Mouse (Mus musculus) liver, embryonic 13.5 days (tissue): ENCODE data around the gene Nbas. TPM values are rescaled to one million over a fixed set of nuclear protein-coding genes. Genes with fewer than 3 reads are reported as not detected.

Source experiments
- ATAC-seq: fragments of 200-750 bp; cut with Nextera tagmentation; 2 replicates; pipeline ENCODE4 v1.8.0; 2017; ENCODE audit warnings: low read depth, mild to moderate bottlenecking, moderate number of reproducible peaks, moderate library complexity
- DNase-seq: peaks from one replicate; pipeline ENCODE4 v3.0.0; 2022
- H3K27ac ChIP-seq: fragments of 300-500 bp; sonication (generic); 2 replicates; pipeline ENCODE4 v1.5.1; 2015; ENCODE audit warnings: moderate library complexity, mild to moderate bottlenecking, inconsistent platforms
- H3K27me3 ChIP-seq: fragments of 300-500 bp; sonication (generic); 2 replicates; pipeline ENCODE4 v1.6.1; 2015; ENCODE audit warnings: mild to moderate bottlenecking, inconsistent platforms
- H3K36me3 ChIP-seq: fragments of 300-500 bp; sonication (generic); 2 replicates; pipeline ENCODE4 v1.6.1; 2015; ENCODE audit warnings: mild to moderate bottlenecking, inconsistent platforms
- H3K4me1 ChIP-seq: fragments of 300-500 bp; sonication (generic); replicated peaks from 2 replicates; pipeline ENCODE4 v1.6.1; 2015; ENCODE audit warnings: inconsistent platforms
- H3K4me2 ChIP-seq: fragments of 300-500 bp; sonication (generic); 2 replicates; pipeline ENCODE4 v1.6.1; 2015; ENCODE audit warnings: inconsistent platforms, mild to moderate bottlenecking, moderate library complexity
- H3K4me3 ChIP-seq: fragments of 300-500 bp; sonication (generic); replicated peaks from 2 replicates; pipeline ENCODE4 v1.5.1; 2015; ENCODE audit warnings: mild to moderate bottlenecking, inconsistent platforms
- H3K9ac ChIP-seq: fragments of 300-500 bp; sonication (generic); 2 replicates; pipeline ENCODE4 v1.6.1; 2015; ENCODE audit warnings: mild to moderate bottlenecking, inconsistent platforms
- H3K9me3 ChIP-seq: fragments of 300-500 bp; sonication (generic); replicated peaks from 2 replicates; pipeline ENCODE4 v1.6.1; 2016; ENCODE audit warnings: inconsistent platforms
- WGBS: fragments of 180-500 bp; shearing (Covaris S2); methylation state at CpG from one replicate; pipeline ENCODE4 v1.1.7; 2015; ENCODE audit not compliant: insufficient replicate concordance; 5-methylcytosine and 5-hydroxymethylcytosine counted together
- polyA plus RNA-seq: library from polyadenylated mRNA; unstranded; fragments of >200 nt; fragmentation: Nextera tagmentation; extraction: Ambion mirVana; gene quantifications from 2 replicates; pipeline ENCODE4 v1.2.1, GENCODE M21; 2015

Nbas gene
- polyA plus RNA-seq, 1 experiment from 2014 or later = 5.4 TPM

DNA sequence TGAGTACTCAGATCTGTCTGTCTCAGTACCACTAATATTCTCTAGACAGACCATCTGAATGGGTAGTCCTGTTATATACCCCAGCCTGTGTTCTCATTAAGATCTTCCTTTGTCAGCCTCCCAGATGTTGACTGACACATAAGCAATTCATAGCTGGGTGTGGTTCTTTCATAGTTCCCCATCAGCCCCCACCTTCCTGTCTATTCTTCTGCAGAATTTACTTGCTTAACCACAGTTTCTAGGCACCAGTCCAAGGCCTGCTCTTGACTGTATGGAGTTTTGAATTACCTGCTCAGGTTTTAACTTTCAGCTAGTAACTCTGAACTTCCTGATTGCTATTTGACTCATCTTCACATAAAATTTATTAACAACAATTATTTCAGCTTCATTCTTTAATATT lies 141.3 kb downstream of the Nbas start:
- ATAC-seq = no peak
- Histone ChIP-seq H3K27ac (no peak overlapping the region), H3K36me3 (peaks cover 10% of the 10 kb centered on the region; the same call in 1 of the 2 replicates)

DNA sequence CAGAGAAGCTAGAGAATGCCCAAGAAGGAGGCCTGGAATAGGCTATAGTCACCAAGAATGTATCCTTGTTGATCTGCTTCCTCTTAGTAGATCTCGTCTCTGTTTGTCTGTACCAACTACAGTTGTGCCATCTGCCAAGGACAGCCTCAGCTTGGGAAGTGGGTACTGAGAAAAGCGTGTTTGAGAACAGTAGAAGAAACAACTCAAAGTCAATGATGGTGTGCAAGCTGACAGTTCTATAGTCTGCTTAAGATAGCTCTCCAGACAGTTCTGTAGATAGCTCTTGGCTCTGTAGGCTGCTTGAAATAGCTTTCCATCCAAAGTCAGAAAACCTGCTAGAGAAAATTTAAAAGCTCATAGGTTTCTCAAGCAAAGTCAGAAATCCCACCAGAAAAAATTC lies 149.7 kb downstream of the Nbas start:
- Histone ChIP-seq H3K4me1 (no peaks in the 10 kb centered on the region), H3K9ac (no peak overlapping the region), H3K27ac (no peak overlapping the region), H3K4me2 (no peak overlapping the region), H3K4me3 (no peak overlapping the region), H3K9me3 (no peaks in the 10 kb centered on the region), H3K36me3 (peaks cover 19% of the 10 kb centered on the region; the same call in 1 of the 2 replicates), H3K27me3 (no peaks in the 10 kb centered on the region)
- WGBS = 77% methylated on average over 2 of the region's 2 CpGs
- DNase-seq = no peak
- no peak for ATAC-seq

More for the DNA sequence above, 141.3 kb downstream of the Nbas start:
- H3K4me3 ChIP-seq = no peak overlapping the region
- no peaks in the 10 kb centered on the region for H3K4me1 ChIP-seq
- DNase-seq = no peak
- no peaks in the 10 kb centered on the region for H3K27me3 ChIP-seq
- no peak overlapping the region for H3K4me2 ChIP-seq
- no peak overlapping the region for H3K9ac ChIP-seq
- no peaks in the 10 kb centered on the region for H3K9me3 ChIP-seq

DNA sequence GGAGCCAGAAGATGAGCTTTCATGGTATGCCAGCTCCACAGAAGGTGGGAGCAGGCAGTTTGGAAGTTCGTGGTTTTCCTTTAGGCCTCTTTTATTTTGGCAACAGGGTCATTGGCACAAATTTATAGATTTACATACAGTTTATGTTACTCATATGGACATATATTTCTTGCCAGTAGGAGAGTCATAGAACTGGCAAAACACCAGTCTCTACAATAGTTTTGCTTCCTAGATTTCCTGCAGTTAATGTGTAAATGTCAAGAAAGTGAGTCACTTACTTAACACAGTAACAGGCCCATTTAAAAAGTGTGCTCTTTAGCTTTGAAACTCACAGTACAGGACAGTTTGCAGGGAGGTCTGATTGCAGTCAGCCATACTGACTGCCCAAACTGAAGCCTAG lies 161.3 kb downstream of the Nbas start:
- ATAC-seq (no peak), DNase-seq (no peak)
- H3K4me1 ChIP-seq = no peaks in the 10 kb centered on the region
- no peaks in the 10 kb centered on the region for H3K27me3 ChIP-seq
- H3K36me3 ChIP-seq = peaks cover 14% of the 10 kb centered on the region
- 74% methylated on average over 1 of the region's 1 CpGs for WGBS
- H3K27ac ChIP-seq = no peak overlapping the region
- H3K4me2 ChIP-seq = no peak overlapping the region
- H3K4me3 ChIP-seq = no peak overlapping the region
- no peaks in the 10 kb centered on the region for H3K9me3 ChIP-seq
- no peak overlapping the region for H3K9ac ChIP-seq

DNA sequence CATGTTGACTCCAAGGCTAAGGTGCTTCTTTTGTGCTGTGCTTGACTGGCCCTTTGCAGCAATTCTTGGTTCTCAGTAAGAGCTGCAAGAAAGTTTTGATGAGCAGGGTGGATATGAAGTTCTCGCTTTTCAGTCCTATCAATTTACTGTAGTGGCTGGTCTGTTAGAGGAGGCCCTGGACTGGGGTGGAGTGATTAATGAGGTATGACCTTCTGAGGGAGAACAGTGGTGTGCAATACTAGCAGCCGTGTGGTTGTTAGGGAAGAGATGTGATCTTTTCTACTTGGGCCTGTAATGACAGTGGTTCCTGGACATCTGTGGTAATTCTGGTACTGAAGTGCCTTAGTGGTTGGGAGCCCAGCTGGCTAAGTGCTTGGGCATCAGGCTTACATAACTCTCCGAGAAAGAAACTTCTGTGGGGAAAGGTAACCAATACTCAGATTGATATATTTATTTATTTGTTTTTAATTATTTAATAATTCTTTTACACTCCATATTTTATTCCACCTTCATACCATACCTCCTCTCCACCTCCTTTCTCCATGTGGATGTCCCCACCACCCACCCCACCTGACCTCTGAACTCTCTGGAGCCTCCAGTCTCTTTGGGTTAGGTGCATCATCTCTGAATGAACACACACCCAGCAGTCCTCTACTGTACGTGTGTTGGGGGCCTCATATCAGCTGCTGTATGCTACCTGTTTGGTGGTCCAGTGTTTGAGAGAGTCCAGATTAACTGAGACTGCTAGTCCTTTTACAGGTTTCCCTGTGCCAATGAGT lies 175.9 kb downstream of the Nbas start:
- no peak overlapping the region for H3K27ac ChIP-seq
- H3K36me3 ChIP-seq = no peaks in the 10 kb centered on the region
- no peak overlapping the region for H3K9ac ChIP-seq
- DNase-seq (no peak), ATAC-seq (no peak)
- no peaks in the 10 kb centered on the region for H3K4me1 ChIP-seq
- no peak overlapping the region for H3K4me2 ChIP-seq
- no peaks in the 10 kb centered on the region for H3K27me3 ChIP-seq
- no peak overlapping the region for H3K4me3 ChIP-seq
- no peaks in the 10 kb centered on the region for H3K9me3 ChIP-seq
- whole genome bisulfite sequencing = 65% methylated on average over 4 of the region's 4 CpGs

DNA sequence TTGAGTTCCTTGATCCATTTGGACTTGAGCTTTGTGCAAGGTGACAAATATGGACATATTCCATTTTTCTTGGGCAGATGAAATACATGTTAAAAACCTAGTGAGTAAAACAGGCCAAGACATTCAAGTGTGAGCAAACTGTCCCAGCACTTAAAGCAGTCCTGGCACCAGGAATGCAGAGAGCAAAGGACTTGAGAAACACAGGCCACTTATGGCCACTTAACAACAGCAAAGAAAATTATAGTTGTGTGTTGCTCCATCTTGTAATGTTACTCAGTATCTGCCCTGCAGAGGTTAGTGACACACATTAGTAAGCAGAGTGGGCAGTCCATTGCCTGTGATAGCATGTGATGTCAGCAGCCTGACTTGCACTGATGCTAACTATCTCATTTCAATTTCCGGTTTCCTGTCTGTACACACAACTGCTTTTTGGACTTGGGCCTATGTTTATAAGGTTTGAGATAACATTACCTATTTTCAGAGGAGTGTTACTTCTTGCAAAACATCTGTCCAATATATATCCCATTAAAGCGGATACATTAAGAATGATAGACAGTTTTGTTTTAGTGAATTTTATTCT lies 176.6 kb downstream of the Nbas start:
- no peak overlapping the region for H3K9ac ChIP-seq
- H3K27me3 ChIP-seq = no peaks in the 10 kb centered on the region
- H3K4me1 ChIP-seq = no peaks in the 10 kb centered on the region
- no peak overlapping the region for H3K4me3 ChIP-seq
- no peaks in the 10 kb centered on the region for H3K36me3 ChIP-seq
- H3K27ac ChIP-seq = no peak overlapping the region
- DNase-seq (no peak), ATAC-seq (no peak)
- WGBS = 78% methylated on average over 2 of the region's 2 CpGs
- no peaks in the 10 kb centered on the region for H3K9me3 ChIP-seq
- no peak overlapping the region for H3K4me2 ChIP-seq

DNA sequence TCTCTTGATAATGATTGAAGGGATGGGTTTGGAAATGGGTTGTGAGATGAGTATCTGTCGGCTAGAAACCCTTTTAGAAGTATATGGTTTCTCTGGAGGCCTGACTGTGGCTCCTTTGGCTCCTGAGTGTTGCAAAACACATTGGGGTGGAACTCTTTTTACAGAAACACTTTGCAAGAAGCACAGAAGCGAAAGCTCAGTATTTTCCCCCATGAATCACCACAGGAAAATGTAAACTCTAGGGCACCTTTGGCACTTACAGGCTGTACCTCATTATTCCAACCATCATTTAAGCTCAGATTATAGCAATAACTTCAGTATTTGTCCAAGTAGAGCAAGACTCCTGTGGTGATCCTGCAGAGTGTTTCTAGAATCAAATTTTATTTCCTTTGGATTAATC lies 180.0 kb downstream of the Nbas start:
- no peaks in the 10 kb centered on the region for H3K27me3 ChIP-seq
- DNase-seq (no peak), ATAC-seq (no peak)
- no peak overlapping the region for H3K4me3 ChIP-seq
- H3K4me1 ChIP-seq = no peaks in the 10 kb centered on the region
- WGBS = 60% methylated on average over 2 of the region's 2 CpGs
- no peaks in the 10 kb centered on the region for H3K36me3 ChIP-seq
- H3K27ac ChIP-seq = no peak overlapping the region
- H3K9ac ChIP-seq = no peak overlapping the region
- H3K4me2 ChIP-seq = no peak overlapping the region
- no peaks in the 10 kb centered on the region for H3K9me3 ChIP-seq

DNA sequence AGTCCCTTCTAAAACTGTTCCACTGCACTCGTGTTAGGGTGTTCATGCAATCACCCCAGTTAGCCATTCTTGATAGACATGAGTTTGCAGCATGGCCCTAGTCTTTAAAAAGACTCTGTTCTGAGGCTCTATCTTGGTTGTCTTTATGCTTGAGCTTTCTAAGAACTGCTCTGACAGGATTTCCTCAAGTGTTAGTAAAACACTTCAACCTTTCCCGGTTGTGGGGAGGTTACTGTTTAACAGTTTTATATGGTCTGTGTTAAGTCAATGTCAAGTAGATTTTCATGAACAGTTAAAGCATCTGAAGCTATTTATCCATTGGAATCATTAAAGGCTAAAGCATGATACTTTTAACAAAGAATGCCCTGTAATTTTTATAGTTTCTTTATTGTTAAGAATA lies 183.1 kb downstream of the Nbas start:
- Histone ChIP-seq H3K4me3 (no peak overlapping the region), H3K27me3 (no peaks in the 10 kb centered on the region), H3K9me3 (no peaks in the 10 kb centered on the region), H3K4me2 (no peak overlapping the region), H3K27ac (no peak overlapping the region), H3K36me3 (no peaks in the 10 kb centered on the region; the same call in 1 of the 2 replicates), H3K4me1 (no peaks in the 10 kb centered on the region), H3K9ac (no peak overlapping the region)
- WGBS = 73% methylated on average over 2 of the region's 2 CpGs
- DNase-seq (no peak), ATAC-seq (no peak)

DNA sequence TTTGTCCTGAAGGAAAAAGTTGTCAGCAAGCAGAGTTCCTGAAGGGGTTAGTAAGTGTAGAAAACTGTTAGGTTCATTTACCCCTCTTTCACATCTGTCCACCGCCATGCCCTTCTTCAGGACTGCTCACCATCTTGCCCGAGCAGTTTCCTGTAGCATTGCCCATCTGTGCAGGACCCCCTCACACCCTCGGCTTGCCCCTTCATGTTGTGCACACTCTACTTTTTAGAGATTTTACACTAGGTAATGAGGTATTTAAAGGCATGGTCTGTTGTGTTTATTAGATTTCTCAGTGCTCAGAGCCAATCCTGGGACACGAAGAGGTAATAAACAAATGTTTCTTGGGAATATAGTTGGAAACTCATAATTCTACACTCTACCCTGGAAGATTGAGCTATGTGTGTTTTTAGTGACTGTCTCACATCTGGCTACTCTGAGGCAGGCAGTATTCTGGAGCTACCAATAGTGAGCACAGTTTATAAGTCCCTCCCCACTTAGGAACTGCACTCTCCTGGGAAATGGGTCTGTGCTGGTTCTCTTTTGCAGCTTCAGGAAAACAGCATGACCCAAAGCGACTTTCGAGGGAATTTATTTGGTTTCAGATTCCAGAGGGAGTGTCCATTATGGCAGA lies 191.4 kb downstream of the Nbas start:
- Histone ChIP-seq H3K4me3 (no peak overlapping the region), H3K4me2 (no peak overlapping the region), H3K36me3 (no peaks in the 10 kb centered on the region; the same call in 1 of the 2 replicates), H3K9me3 (no peaks in the 10 kb centered on the region), H3K27me3 (no peaks in the 10 kb centered on the region), H3K27ac (no peak overlapping the region), H3K4me1 (no peaks in the 10 kb centered on the region), H3K9ac (no peak overlapping the region)
- DNase-seq = no peak
- 75% methylated on average over 6 of the region's 6 CpGs for WGBS
- ATAC-seq = no peak

DNA sequence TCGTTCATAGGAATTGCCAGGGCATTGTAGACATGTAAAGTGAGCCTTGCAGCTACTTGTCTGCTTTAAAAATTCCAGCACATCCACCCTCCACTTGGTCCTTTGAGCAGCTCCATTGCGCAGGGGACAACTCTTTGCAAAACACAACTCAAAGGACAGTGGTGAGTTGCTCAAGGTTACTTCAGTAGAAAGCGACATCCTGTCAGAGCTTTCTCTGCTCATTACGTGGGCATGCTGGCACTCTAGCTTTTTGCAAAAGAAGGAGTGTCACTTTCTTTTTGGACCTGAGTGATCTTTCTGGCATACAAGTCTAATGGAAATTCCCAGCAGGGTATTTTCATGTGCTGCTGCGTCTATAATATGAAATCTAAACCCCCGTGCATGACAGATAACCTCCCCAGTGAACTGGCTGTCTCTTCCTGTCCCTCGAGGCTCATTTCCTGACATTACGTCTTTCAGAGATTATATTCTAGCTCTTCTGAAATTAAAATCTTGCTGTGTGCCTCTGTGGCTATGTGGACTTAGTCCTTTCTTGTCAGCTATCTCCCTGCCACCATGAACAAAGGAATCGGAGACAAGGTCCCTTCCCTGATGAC lies 192.7 kb downstream of the Nbas start:
- H3K9ac ChIP-seq = no peak overlapping the region
- no peaks in the 10 kb centered on the region for H3K9me3 ChIP-seq
- no peaks in the 10 kb centered on the region for H3K4me1 ChIP-seq
- no peak for DNase-seq
- H3K4me2 ChIP-seq = no peak overlapping the region
- ATAC-seq = no peak
- no peaks in the 10 kb centered on the region for H3K27me3 ChIP-seq
- WGBS = 53% methylated on average over 9 of the region's 9 CpGs
- H3K4me3 ChIP-seq = no peak overlapping the region
- H3K36me3 ChIP-seq = no peaks in the 10 kb centered on the region
- no peak overlapping the region for H3K27ac ChIP-seq

DNA sequence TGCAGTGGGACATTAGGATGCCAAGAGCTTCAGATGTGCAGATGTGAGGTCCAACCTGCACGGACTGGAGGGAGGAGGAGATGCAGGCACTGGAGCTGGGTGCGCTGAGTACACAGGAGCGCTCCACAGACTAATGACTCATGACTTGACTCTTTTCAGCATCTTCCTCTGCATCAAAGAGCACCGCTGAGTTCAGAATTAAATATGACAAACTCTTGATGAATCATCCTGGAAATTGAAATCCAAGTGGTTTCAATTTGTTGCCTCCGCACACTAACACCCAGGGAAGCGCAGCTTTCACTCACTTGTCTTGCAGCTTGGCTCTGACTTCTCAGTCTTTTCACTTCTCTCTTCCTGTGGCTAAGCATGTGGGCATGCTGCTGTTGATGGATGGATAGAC lies 193.5 kb downstream of the Nbas start:
- no peak overlapping the region for H3K4me3 ChIP-seq
- H3K36me3 ChIP-seq = no peaks in the 10 kb centered on the region
- no peak overlapping the region for H3K9ac ChIP-seq
- WGBS = 78% methylated on average over 6 of the region's 6 CpGs
- H3K9me3 ChIP-seq = no peaks in the 10 kb centered on the region
- no peak for DNase-seq
- H3K27ac ChIP-seq = no peak overlapping the region
- H3K4me2 ChIP-seq = no peak overlapping the region
- H3K27me3 ChIP-seq = no peaks in the 10 kb centered on the region
- H3K4me1 ChIP-seq = no peaks in the 10 kb centered on the region
- ATAC-seq = no peak

DNA sequence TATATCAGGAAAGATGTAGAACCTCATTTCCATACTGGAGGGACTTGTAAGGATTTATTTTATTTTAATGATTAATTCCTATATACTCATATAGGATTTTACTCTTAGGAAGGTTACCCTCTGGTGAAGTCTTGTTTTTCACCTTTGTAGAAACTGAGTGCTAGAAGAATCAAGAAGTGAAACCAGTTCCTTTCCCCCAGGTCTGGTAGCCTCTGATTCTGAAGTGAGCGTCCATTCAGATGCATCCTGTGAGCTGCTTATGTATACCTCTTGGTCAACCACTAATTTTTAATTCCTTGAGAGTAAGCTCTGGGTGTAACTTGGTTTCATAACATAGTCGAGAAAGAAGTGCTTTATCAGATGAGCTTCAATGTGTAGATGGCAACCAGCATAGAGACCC lies 196.6 kb downstream of the Nbas start:
- Histone ChIP-seq H3K9me3 (no peaks in the 10 kb centered on the region), H3K4me3 (no peak overlapping the region), H3K27me3 (no peaks in the 10 kb centered on the region), H3K9ac (no peak overlapping the region), H3K4me2 (no peak overlapping the region), H3K36me3 (no peaks in the 10 kb centered on the region), H3K27ac (no peak overlapping the region), H3K4me1 (no peaks in the 10 kb centered on the region)
- ATAC-seq (no peak), DNase-seq (no peak)
- WGBS = 60% methylated on average over 2 of the region's 2 CpGs
